Mouse (Mus musculus): ENCODE results near the gene Psmd5. TPM values are rescaled to one million over a fixed set of nuclear protein-coding genes. Genes with fewer than 3 reads are reported as not detected.
A peak's percentile ranks its signal among the peaks of the same experiment; 100 is the strongest.
"Not testable (repeated sequence)": the region's sequence is repeated elsewhere in the genome, so short reads cannot be mapped to it uniquely, and the experiment has no call there.

The Psmd5 gene
- total RNA-seq, 2 experiments from 2014 or later: 38.2 to 45.8 TPM

DNA sequence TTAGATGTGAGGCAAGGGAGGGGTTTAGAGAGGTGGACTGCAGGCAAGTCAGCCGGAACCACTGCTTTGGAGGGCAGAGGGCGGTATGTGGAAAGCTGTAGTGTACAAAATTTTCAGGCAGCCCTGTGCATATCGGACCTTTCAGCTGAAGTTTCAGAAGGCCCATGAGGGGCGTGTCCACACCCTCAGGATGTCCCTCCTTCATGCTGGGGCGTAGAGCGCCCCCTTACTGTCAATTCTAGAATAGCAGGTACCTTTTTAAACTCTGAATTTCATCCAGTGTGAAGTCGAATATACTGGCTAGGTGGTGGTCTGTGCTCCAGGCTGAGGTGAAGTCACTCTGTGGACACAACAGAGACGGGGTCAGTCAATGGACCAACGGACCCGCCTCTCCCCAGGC is 23.1 kb upstream of the Psmd5 start:
- no peak for DNase-seq
- intact Hi-C loops (cut with DNase I): no loop called here

GRCm38 (mm10) chr2:34896821-34897460 is 22.2 kb upstream of the Psmd5 start:
- DNase-seq: no peak
- intact Hi-C loops (cut with DNase I): no loop called here

DNA sequence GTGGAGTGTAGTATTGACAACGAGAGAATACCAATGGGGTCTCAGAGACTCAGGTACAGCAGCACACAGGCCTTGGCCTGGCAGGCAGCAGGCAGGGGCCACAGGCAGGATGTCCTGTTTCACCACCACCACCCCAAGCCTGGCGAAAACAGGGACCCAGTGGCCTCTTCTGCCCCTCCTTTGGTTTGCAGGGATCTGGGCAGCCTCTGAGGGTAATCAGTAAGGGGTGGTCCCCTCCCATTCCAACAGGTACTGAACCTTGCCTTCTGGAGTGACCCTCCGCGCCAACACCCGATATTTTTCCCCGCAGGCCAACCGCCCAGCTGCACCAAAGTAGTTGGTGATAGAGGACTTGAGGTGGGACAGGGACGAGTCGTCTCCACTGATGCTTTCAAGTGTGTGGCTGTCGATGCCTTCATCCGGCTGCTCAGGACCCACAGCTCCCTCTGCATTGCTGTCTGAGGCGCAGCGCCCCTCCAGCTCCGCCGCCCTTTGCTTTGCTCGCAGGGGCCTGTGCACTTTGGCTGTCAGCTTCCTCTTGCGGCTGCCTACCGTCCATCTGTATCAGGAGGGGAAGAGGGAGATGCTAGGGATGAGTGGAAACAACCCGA is 20.8 kb upstream of the Psmd5 start:
- intact Hi-C loops (cut with DNase I): no loop called here

GRCm38 (mm10) chr2:34893950-34894349 is 19.2 kb upstream of the Psmd5 start:
- no peak for DNase-seq
- intact Hi-C loops (cut with DNase I): no loop called here

More for the DNA sequence above, 20.8 kb upstream of the Psmd5 start:
- DNase-seq: no peak

DNA sequence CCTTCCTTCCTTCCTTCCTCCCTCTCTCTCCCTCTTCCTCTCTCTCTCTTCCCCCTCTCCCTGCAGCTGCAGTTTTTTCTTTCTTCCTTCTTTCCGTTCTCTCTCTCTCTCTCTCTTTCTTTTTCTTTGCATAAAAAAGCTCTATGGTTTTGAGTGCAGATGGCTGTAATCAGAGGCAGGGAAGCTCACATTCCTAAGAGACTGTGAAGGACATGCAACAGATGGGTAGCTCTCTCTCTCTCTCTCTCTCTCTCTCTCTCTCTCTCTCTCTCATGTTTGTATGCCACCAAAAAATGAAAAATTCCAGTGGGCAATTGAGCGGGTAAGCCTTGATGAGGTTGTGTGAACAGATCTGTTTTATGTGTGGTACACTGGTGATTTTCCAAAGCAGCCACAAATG is 9.4 kb upstream of the Psmd5 start:
- DNase-seq: no peak
- intact Hi-C loops (cut with DNase I): no loop called here

DNA sequence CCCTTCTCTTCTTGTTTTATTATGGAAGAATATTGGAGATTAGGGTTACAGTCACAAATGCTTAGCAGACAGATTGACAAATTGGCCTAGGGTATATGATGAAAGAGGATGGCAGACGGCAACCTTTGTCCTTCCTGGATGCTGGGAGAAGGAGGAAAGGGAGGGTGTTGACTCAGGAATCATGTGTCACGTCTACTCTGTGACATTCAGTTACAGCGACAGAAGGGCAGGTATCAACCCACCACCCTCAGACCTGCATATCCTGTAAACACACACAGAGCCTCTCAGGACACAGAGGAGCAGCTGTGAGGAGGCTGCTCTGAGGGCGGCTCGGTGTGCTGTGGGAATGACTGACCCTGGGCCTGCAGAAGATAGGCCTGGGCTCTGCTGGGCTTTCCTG is 8.4 kb upstream of the Psmd5 start:
- intact Hi-C loops (cut with DNase I): no loop called here
- no peak for DNase-seq

- intact Hi-C loops (cut with DNase I): no loop called here
- DNase-seq: no peak
These were observed 8.0 kb upstream of the Psmd5 start for GRCm38 (mm10) chr2:34882757-34883156.

DNA sequence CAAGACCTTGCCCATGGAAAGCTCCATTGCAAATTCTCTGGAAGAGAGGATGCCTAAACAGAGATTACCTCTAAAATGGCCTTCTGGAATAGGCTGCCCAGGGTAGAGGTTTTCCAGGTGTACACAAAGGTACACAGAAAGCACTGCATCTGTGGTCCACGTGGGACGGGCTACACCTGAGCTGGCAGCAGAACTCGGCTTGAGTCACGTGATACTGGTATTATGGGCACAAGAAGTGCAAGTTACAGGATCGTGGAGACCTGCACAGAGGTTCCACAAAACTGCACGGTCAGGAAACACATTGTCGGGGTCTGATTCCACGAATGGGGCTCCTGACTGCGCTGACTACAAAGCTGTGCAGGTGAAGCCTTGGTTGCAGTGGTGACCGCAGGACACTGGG is 5.3 kb upstream of the Psmd5 start:
- intact Hi-C loops (cut with DNase I): no loop called here
- DNase-seq: no peak

DNA sequence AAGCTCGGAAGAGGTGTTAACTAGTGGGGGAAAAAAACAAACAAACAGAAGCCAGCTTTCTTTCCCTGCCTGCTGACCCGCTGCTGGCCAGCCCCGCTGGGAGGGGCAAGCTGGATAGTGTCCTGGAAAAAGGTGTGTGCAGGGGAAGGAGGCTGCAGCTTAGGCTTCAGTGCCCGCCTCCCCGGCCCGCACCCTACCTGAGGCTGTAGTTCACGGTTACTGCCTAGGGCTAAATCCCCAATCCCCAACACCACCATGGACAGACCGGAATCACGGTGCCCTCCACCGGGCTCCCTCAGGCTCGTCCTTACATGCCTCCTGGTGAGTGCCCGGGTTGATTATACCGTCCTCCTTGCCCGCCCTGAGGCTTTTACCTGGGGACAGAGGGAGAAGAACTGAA is 497 bp downstream of the Psmd5 start, which contains the start of gene Cutal:
TSS of gene Cutal (plus strand) at position 126 of the 400 bp plus-strand sequence.
- no peak for DNase-seq
- intact Hi-C loops (cut with DNase I): loop anchor here (10.0 kb wide), 1 partner anchor 231 kb away; the partner anchor contains the start of genes AI182371 and Cntrl

GRCm38 (mm10) chr2:34870520-34871474 is 4.0 kb downstream of the Psmd5 start:
- intact Hi-C loops (cut with DNase I): loop anchor here (10.0 kb wide), 1 partner anchor 234 kb away; the partner anchor contains the start of genes AI182371 and Cntrl
- peak; percentile 93 for DNase-seq

GRCm38 (mm10) chr2:34869680-34870079 is 5.1 kb downstream of the Psmd5 start:
- intact Hi-C loops (cut with DNase I): loop anchor here (10.0 kb wide), 1 partner anchor 235 kb away; the partner anchor contains the start of genes AI182371 and Cntrl
- DNase-seq: no peak

- no peak for DNase-seq
- intact Hi-C loops (cut with DNase I): loop anchor here (10.0 kb wide), 1 partner anchor 277 kb away; no protein-coding TSS in a partner anchor
These were observed 17.0 kb downstream of the Psmd5 start for GRCm38 (mm10) chr2:34857728-34858127.

DNA sequence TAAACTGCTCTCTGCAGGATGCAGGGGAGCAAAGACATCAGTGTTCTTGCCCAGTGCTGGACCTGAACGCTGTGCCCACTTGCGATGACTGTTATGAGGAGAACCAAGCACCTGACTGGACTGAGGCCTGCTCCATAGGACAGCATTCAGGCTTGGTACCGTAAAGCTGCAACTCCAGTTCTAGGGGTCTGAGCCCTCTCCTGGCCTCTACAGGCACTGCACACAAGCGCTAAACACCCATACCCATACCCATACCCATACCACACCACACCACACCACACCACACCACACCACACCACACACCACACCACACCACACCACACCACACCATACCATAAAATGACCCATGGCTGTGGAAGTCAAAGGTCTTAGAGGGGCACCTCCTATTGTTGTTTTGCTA is 19.5 kb downstream of the Psmd5 start:
- DNase-seq: no peak
- intact Hi-C loops (cut with DNase I): loop anchor here (10.0 kb wide), 1 partner anchor 280 kb away; no protein-coding TSS in a partner anchor

GRCm38 (mm10) chr2:34847702-34848101 is 27.1 kb downstream of the Psmd5 start:
- no peak for DNase-seq
- intact Hi-C loops (cut with DNase I): no loop called here

- no peak for DNase-seq
- intact Hi-C loops (cut with DNase I): no loop called here
These were observed 31.4 kb downstream of the Psmd5 start for GRCm38 (mm10) chr2:34843211-34843939.

DNA sequence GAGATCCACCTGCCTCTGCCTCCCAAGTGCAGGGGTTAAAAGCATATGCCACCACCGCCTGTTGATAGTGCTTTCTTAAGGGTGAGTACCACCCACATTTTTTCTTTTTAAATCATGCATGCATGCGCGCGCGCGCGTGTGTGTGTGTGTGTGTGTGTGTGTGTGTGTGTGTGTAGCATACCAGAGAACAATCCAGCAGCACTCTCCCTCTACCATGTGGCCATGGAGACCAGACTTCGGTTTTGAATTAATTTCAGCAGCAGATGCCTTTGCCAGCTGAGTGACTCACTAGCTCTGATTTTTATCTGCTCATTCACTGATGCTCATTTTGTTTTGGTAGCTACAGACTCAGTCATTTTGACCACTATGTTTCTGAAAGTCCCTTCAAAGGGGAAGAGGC is 33.1 kb downstream of the Psmd5 start:
- no peak for DNase-seq
- intact Hi-C loops (cut with DNase I): no loop called here

DNA sequence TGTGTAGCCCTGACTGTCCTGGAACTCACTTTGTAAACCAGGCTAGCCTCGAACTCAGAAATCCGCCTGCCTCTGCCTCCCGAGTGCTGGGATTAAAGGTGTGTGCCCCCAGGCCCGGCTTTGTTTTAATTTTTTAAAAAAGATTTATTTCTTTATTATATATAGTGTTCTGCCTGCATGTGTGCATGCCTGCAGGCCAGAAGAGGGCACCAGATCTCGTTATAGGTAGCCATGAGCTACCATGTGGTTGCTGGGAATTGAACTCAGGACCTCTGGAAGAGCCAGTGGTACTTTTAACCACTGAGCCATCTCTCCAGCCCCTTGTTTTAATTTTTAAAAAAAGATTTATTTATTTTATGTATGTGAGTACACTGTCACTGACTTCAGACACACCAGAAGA is 34.6 kb downstream of the Psmd5 start:
- intact Hi-C loops (cut with DNase I); DNase-seq: not testable (repeated sequence)

DNA sequence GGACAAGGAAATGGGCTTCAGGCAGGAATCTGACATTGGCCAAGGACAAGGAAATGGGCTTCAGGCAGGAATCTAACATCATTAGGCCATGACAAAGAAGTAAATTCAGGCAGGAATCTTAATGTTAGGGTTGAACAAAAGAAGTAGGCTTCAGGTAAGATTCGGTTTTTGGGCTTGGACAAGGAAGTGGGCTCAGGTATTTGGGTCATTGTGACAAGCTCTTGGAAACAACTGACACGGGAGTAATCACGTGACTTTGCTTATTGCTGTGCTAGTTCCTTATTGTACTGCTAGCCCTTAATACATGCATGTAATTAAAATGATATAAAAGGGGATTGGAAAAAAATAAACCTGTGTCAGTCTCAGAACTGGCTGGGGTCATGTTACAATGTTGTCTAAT is 39.1 kb downstream of the Psmd5 start:
- no peak for DNase-seq
- intact Hi-C loops (cut with DNase I): no loop called here

GRCm38 (mm10) chr2:34833624-34834023 is 41.1 kb downstream of the Psmd5 start:
- intact Hi-C loops (cut with DNase I): no loop called here

DNA sequence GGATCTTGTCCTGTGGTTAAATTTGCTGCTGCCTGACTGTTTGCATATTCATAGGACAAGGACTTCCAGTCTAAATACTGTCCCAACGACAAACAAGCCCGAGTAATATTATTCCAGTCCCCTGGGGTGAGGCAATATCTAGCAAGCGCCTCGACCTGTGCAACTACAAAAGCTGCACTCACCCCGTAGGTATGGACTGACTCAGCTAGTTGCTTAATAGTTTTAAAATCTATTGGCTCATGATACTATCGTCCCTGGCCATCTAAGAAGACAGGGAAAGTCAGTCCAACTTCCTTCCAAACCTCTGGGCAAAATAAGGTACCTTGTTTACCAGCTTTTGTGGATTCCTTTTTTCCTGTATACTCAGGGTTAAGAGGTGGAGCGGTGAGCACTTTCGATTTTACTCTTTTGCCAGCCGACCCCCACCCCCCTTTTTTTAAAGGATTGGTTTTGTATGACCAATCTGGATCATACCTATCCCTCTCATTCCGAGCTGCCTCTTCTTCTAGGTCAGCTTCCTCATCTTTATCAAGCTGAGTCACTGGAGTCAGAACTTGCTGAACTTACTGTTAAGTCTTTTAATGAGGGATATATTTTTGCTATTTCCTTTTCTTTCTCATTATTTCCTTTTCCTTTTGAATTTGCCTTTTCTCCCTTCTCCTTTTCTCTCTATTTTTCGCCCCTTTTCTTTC is 41.9 kb downstream of the Psmd5 start, which contains the start of gene Gm34653:
TSS of gene Gm34653 (plus strand) at position 242 of the 692 bp plus-strand sequence.
- intact Hi-C loops (cut with DNase I); DNase-seq: not testable (repeated sequence)

More at GRCm38 (mm10) chr2:34833624-34834023, 41.1 kb downstream of the Psmd5 start:
- no peak for DNase-seq

All from left cerebral cortex, postnatal 4 days (tissue).